Mouse (Mus musculus) embryonic facial prominence, embryonic 15.5 days (tissue): ENCODE measurements around the gene Pkn1. TPM values are rescaled to one million over a fixed set of nuclear protein-coding genes. Genes with fewer than 3 reads are reported as not detected.
A peak's percentile ranks its signal among the peaks of the same experiment; 100 is the strongest.

Experiments used
- ATAC-seq: fragments of 200-750 bp; cut with Nextera tagmentation; 2 replicates; pipeline ENCODE4 v1.8.0; 2017; ENCODE audit warnings: low read depth, moderate TSS enrichment; ENCODE audit not compliant: insufficient number of reproducible peaks, low FRiP score, low TSS enrichment
- H3K27ac ChIP-seq: fragments of 300-500 bp; sonication (generic); replicated peaks from 2 replicates; pipeline ENCODE4 v1.5.1; 2015; ENCODE audit warnings: mild to moderate bottlenecking, inconsistent platforms
- H3K27me3 ChIP-seq: fragments of 300-500 bp; sonication (generic); 2 replicates; pipeline ENCODE4 v1.6.1; 2015; ENCODE audit warnings: inconsistent platforms
- H3K36me3 ChIP-seq: fragments of 300-500 bp; sonication (generic); 2 replicates; pipeline ENCODE4 v1.6.1; 2015; ENCODE audit warnings: mild to moderate bottlenecking, inconsistent platforms
- H3K4me1 ChIP-seq: fragments of 300-500 bp; sonication (generic); 2 replicates; pipeline ENCODE4 v1.6.1; 2015; ENCODE audit warnings: inconsistent platforms
- H3K4me2 ChIP-seq: fragments of 300-500 bp; sonication (generic); replicated peaks from 2 replicates; pipeline ENCODE4 v1.6.1; 2015; ENCODE audit warnings: mild to moderate bottlenecking, inconsistent platforms
- H3K4me3 ChIP-seq: fragments of 300-500 bp; sonication (generic); replicated peaks from 2 replicates; pipeline ENCODE4 v1.5.1; 2015; ENCODE audit warnings: mild to moderate bottlenecking, inconsistent platforms
- H3K9ac ChIP-seq: fragments of 300-500 bp; sonication (generic); 2 replicates; pipeline ENCODE4 v1.6.1; 2015; ENCODE audit warnings: inconsistent platforms
- H3K9me3 ChIP-seq: fragments of 300-500 bp; sonication (generic); replicated peaks from 2 replicates; pipeline ENCODE4 v1.6.1; 2016; ENCODE audit warnings: inconsistent platforms
- WGBS: fragments of 180-500 bp; shearing (Covaris S2); methylation state at CpG from one replicate; pipeline ENCODE4 v1.1.7; 2015; 5-methylcytosine and 5-hydroxymethylcytosine counted together
- polyA plus RNA-seq: library from polyadenylated mRNA; unstranded; fragments of >200 nt; fragmentation: Nextera tagmentation; extraction: Ambion mirVana; gene quantifications from 2 replicates; pipeline ENCODE4 v1.2.1, GENCODE M21; 2015

Pkn1 gene
- polyA plus RNA-seq, 1 experiment from 2014 or later, result 23.7 TPM

- no peak for ATAC-seq
- H3K4me1 ChIP-seq, result peaks cover 33% of the 10 kb centered on the region
- H3K4me2 ChIP-seq, result no peak overlapping the region
- H3K27me3 ChIP-seq, result no peaks in the 10 kb centered on the region
- H3K9me3 ChIP-seq, result no peaks in the 10 kb centered on the region
- 57% methylated on average over 9 of the region's 9 CpGs for WGBS
- no peaks in the 10 kb centered on the region for H3K36me3 ChIP-seq
- H3K27ac ChIP-seq, result no peak overlapping the region
- H3K9ac ChIP-seq, result no peak overlapping the region
- H3K4me3 ChIP-seq, result no peak overlapping the region
Measured at GRCm38 (mm10) chr8:83700423-83701085, 1.6 kb upstream of the Pkn1 start.

- Histone ChIP-seq H3K4me3 (peak overlapping the region; percentile 82), H3K9me3 (no peaks in the 10 kb centered on the region), H3K27ac (peak overlapping the region; percentile 83), H3K9ac (peak overlapping the region; percentile 75; the same call in 1 of the 2 replicates), H3K4me1 (peaks cover 33% of the 10 kb centered on the region), H3K36me3 (no peaks in the 10 kb centered on the region), H3K4me2 (peak overlapping the region; percentile 86), H3K27me3 (no peaks in the 10 kb centered on the region)
- 18% methylated on average over 9 of the region's 9 CpGs for WGBS
- ATAC-seq, result no peak
Measured at GRCm38 (mm10) chr8:83699566-83699965, 587 bp upstream of the Pkn1 start.

GRCm38 (mm10) chr8:83698291-83698660, 703 bp downstream of the Pkn1 start:
- Histone ChIP-seq H3K4me2 (peak overlapping the region; percentile 86), H3K27ac (peak overlapping the region; percentile 83), H3K4me3 (peak overlapping the region; percentile 82), H3K27me3 (no peaks in the 10 kb centered on the region), H3K4me1 (peaks cover 42% of the 10 kb centered on the region), H3K9ac (peak overlapping the region; percentile 75), H3K36me3 (no peaks in the 10 kb centered on the region), H3K9me3 (no peaks in the 10 kb centered on the region)
- no peak for ATAC-seq
- 5% methylated on average over 15 of the region's 15 CpGs for WGBS

- no peak for ATAC-seq
- peak overlapping the region; percentile 83; the same call in 1 of the 2 replicates for H3K27ac ChIP-seq
Measured at GRCm38 (mm10) chr8:83697374-83698220, 1.4 kb downstream of the Pkn1 start.

GRCm38 (mm10) chr8:83695351-83696106, 3.5 kb downstream of the Pkn1 start:
- H3K4me1 ChIP-seq, result peaks cover 38% of the 10 kb centered on the region

More at GRCm38 (mm10) chr8:83697374-83698220, 1.4 kb downstream of the Pkn1 start:
- Histone ChIP-seq H3K27me3 (no peaks in the 10 kb centered on the region), H3K4me1 (peaks cover 42% of the 10 kb centered on the region), H3K4me3 (peak overlapping the region; percentile 82), H3K36me3 (peaks cover 3% of the 10 kb centered on the region), H3K9me3 (no peaks in the 10 kb centered on the region), H3K4me2 (peak overlapping the region; percentile 86), H3K9ac (peak overlapping the region; percentile 75)
- 40% methylated on average over 19 of the region's 19 CpGs for WGBS

GRCm38 (mm10) chr8:83694369-83695160, 4.4 kb downstream of the Pkn1 start:
- no peaks in the 10 kb centered on the region for H3K9me3 ChIP-seq
- no peaks in the 10 kb centered on the region for H3K27me3 ChIP-seq
- H3K4me3 ChIP-seq, result no peak overlapping the region
- no peak overlapping the region for H3K9ac ChIP-seq
- WGBS, result 83% methylated on average over 11 of the region's 11 CpGs
- no peak overlapping the region for H3K27ac ChIP-seq
- peaks cover 32% of the 10 kb centered on the region for H3K4me1 ChIP-seq
- H3K36me3 ChIP-seq, result peaks cover 33% of the 10 kb centered on the region
- no peak for ATAC-seq
- no peak overlapping the region for H3K4me2 ChIP-seq

More at GRCm38 (mm10) chr8:83695351-83696106, 3.5 kb downstream of the Pkn1 start:
- H3K9ac ChIP-seq, result no peak overlapping the region
- H3K27me3 ChIP-seq, result no peaks in the 10 kb centered on the region
- no peak overlapping the region for H3K4me3 ChIP-seq
- no peak for ATAC-seq
- H3K27ac ChIP-seq, result no peak overlapping the region
- 82% methylated on average over 17 of the region's 17 CpGs for WGBS
- H3K36me3 ChIP-seq, result peaks cover 24% of the 10 kb centered on the region
- no peak overlapping the region for H3K4me2 ChIP-seq
- no peaks in the 10 kb centered on the region for H3K9me3 ChIP-seq

- Histone ChIP-seq H3K27me3 (no peaks in the 10 kb centered on the region), H3K9ac (no peak overlapping the region), H3K4me3 (no peak overlapping the region), H3K4me1 (peaks cover 32% of the 10 kb centered on the region), H3K27ac (no peak overlapping the region), H3K9me3 (no peaks in the 10 kb centered on the region), H3K4me2 (no peak overlapping the region), H3K36me3 (peaks cover 38% of the 10 kb centered on the region)
- WGBS, result 76% methylated on average over 10 of the region's 10 CpGs
- ATAC-seq, result no peak
Measured at GRCm38 (mm10) chr8:83693609-83694236, 5.3 kb downstream of the Pkn1 start.

GRCm38 (mm10) chr8:83689264-83689663, 9.7 kb downstream of the Pkn1 start:
- ATAC-seq, result no peak
- no peak overlapping the region for H3K4me2 ChIP-seq
- H3K9ac ChIP-seq, result no peak overlapping the region
- H3K4me3 ChIP-seq, result no peak overlapping the region
- WGBS, result 91% methylated on average over 6 of the region's 6 CpGs
- peaks cover 55% of the 10 kb centered on the region for H3K36me3 ChIP-seq
- H3K27ac ChIP-seq, result no peak overlapping the region
- peaks cover 6% of the 10 kb centered on the region; the same call in 1 of the 2 replicates for H3K4me1 ChIP-seq
- no peaks in the 10 kb centered on the region for H3K27me3 ChIP-seq
- H3K9me3 ChIP-seq, result no peaks in the 10 kb centered on the region

- 97% methylated on average over 9 of the region's 9 CpGs for WGBS
- H3K9me3 ChIP-seq, result no peaks in the 10 kb centered on the region
- peaks cover 16% of the 10 kb centered on the region for H3K4me1 ChIP-seq
- no peak overlapping the region for H3K4me3 ChIP-seq
- no peak for ATAC-seq
- peaks cover 46% of the 10 kb centered on the region for H3K36me3 ChIP-seq
- H3K27ac ChIP-seq, result no peak overlapping the region
- H3K27me3 ChIP-seq, result no peaks in the 10 kb centered on the region
- H3K4me2 ChIP-seq, result no peak overlapping the region
- H3K9ac ChIP-seq, result no peak overlapping the region
Measured at GRCm38 (mm10) chr8:83684517-83684916, 14.5 kb downstream of the Pkn1 start.

GRCm38 (mm10) chr8:83681099-83681498, 17.9 kb downstream of the Pkn1 start:
- WGBS, result 18% methylated on average over 6 of the region's 6 CpGs
- Histone ChIP-seq H3K27me3 (no peaks in the 10 kb centered on the region), H3K4me3 (no peak overlapping the region), H3K4me2 (no peak overlapping the region), H3K36me3 (peaks cover 64% of the 10 kb centered on the region), H3K4me1 (peaks cover 16% of the 10 kb centered on the region), H3K27ac (peak overlapping the region; percentile 85), H3K9ac (no peak overlapping the region), H3K9me3 (no peaks in the 10 kb centered on the region)
- 0 out of 2 replicates have a peak, but pooled peaks have one; percentile 40 for ATAC-seq
